Mouse (Mus musculus) intestine, postnatal 0 days (tissue): ENCODE data around the gene Sall1. TPM values are rescaled to one million over a fixed set of nuclear protein-coding genes. Genes with fewer than 3 reads are reported as not detected.

Source experiments
- ATAC-seq: fragments of 200-750 bp; cut with Nextera tagmentation; 2 replicates; pipeline ENCODE4 v1.8.0; 2017; ENCODE audit warnings: mild to moderate bottlenecking, moderate TSS enrichment, moderate library complexity
- H3K27ac ChIP-seq: fragments of 300-500 bp; sonication (generic); 2 replicates; pipeline ENCODE4 v1.5.1; 2014; ENCODE audit warnings: mild to moderate bottlenecking, low read depth, low read length, moderate library complexity
- H3K27me3 ChIP-seq: fragments of 300-500 bp; sonication (generic); replicated peaks from 2 replicates; pipeline ENCODE4 v1.6.1; 2014; ENCODE audit warnings: low read length, mixed read lengths; ENCODE audit not compliant: control insufficient read depth, insufficient read depth
- H3K36me3 ChIP-seq: fragments of 300-500 bp; sonication (generic); 2 replicates; pipeline ENCODE4 v1.6.1; 2014; ENCODE audit warnings: mild to moderate bottlenecking, moderate library complexity; ENCODE audit not compliant: control insufficient read depth, insufficient read depth
- H3K4me1 ChIP-seq: fragments of 300-500 bp; sonication (generic); replicated peaks from 2 replicates; pipeline ENCODE4 v1.6.1; 2014; ENCODE audit warnings: antibody characterized with exemption, low read length, mixed read lengths; ENCODE audit not compliant: control insufficient read depth, insufficient read depth
- H3K4me2 ChIP-seq: fragments of 300-500 bp; sonication (generic); replicated peaks from 2 replicates; pipeline ENCODE4 v1.6.1; 2014; ENCODE audit warnings: low read depth, mild to moderate bottlenecking, moderate library complexity
- H3K4me3 ChIP-seq: fragments of 300-500 bp; sonication (generic); 2 replicates; pipeline ENCODE4 v1.5.1; 2014; ENCODE audit warnings: low read depth, low read length
- H3K9ac ChIP-seq: fragments of 300-500 bp; sonication (generic); 2 replicates; pipeline ENCODE4 v1.6.1; 2014; ENCODE audit warnings: mild to moderate bottlenecking, low read depth, low read length
- H3K9me3 ChIP-seq: fragments of 300-500 bp; sonication (generic); 2 replicates; pipeline ENCODE4 v1.6.1; 2016; ENCODE audit warnings: mixed run types; ENCODE audit not compliant: control insufficient read depth
- CTCF ChIP-seq: sonication (generic); IDR thresholded peaks from 2 replicates; pipeline ENCODE4 v1.5.1; 2016; ENCODE audit warnings: low read depth, mild to moderate bottlenecking, control low read depth, antibody characterized with exemption, moderate library complexity
- WGBS: fragments of 180-500 bp; shearing (Covaris S2); extraction: QIAGEN DNeasy Blood & Tissue Kit; methylation state at CpG from one replicate; pipeline ENCODE4 v1.1.7; 2014; 5-methylcytosine and 5-hydroxymethylcytosine counted together
- polyA plus RNA-seq: library from polyadenylated mRNA; unstranded; fragments of >200 nt; fragmentation: Nextera tagmentation; extraction: Ambion mirVana; gene quantifications from 2 replicates; pipeline ENCODE4 v1.2.1, GENCODE M21; 2015

Sall1 gene
- polyA plus RNA-seq, 1 experiment from 2014 or later: 0.76 TPM

DNA sequence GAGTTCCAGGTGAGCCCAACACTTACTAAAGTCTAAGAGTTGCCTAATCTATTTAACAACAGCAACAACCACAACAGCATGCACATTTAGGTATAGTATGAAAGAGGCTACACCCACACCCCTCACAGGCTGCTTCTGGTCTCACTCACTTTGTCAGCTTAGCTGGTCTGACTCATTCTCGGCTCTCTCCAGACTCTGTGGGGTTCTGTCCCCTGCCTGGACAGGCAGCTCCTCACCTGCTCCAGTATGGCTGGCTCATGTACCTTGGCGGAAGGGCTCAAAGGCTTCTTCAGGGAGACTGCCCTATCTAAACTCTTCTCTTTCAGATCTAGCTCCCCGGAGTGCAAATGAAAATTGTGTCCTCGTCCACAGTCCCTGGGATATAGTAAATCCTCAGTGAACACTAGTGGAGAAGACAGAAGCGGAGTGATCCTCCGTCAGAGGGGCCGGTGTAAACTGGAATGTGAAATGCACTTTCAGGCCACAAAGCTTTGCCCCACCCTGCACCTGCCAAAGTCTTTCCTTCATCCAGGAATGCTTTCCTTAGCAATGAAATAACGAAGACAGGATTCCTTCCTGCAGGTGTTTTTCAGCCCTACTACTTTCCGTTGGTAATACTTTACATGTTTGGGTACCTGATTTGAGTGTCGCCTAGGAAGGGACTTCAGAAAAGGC lies 19.5 kb upstream of the Sall1 start:
- ATAC-seq: no peak
- Histone ChIP-seq H3K9me3 (no peaks in the 10 kb centered on the region), H3K36me3 (no peaks in the 10 kb centered on the region), H3K27ac (no peak overlapping the region), H3K27me3 (no peaks in the 10 kb centered on the region), H3K4me1 (no peaks in the 10 kb centered on the region), H3K4me2 (no peak overlapping the region), H3K9ac (no peak overlapping the region), H3K4me3 (no peak overlapping the region)
- no peak for TF ChIP-seq CTCF
- WGBS: 74% methylated on average over 10 of the region's 10 CpGs

DNA sequence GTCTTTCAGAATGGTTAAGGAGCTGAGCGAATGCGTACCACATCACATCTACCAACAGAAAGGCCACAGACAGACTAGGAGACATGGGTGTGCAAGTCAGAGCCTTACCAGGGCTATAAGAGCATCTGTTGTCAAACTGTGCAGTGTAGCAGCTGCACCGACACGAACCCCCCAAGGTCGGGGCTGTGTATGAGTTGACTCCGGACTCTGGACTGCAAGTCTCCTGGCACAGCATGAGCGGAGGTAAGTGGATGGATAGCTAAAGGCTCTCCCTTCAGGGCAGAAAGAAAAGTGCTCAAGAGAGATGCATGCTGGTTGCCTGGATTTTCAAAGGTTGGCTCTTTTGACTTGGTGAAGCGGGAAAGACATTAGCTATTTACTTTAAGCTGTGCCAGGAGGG lies 16.8 kb upstream of the Sall1 start:
- no peak for TF ChIP-seq CTCF
- Histone ChIP-seq H3K27ac (no peak overlapping the region), H3K4me2 (no peak overlapping the region), H3K27me3 (no peaks in the 10 kb centered on the region), H3K4me1 (no peaks in the 10 kb centered on the region), H3K4me3 (no peak overlapping the region), H3K9ac (no peak overlapping the region), H3K9me3 (no peaks in the 10 kb centered on the region), H3K36me3 (no peaks in the 10 kb centered on the region)
- WGBS: 85% methylated on average over 8 of the region's 8 CpGs
- no peak for ATAC-seq

DNA sequence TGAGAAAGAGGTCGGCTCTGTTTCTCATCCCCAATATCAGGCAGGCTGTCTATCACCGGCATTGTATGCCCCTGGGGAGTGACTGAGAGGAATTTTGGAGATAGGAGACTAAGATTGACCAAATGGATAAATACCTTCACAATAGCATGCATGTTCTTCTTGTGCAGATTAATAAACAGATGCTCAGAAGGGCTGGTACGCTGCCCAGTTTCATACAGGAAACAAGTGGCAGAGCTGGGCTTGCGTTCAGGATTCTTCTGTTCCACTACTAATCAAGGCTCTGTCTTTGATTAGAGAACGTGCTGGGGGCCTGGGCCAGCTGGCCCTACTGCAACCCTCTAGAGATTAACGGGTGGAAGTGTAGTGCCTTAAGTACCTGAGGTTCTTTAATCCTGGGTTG lies 15.5 kb upstream of the Sall1 start:
- H3K27ac ChIP-seq: no peak overlapping the region
- no peak overlapping the region for H3K4me3 ChIP-seq
- no peak overlapping the region for H3K4me2 ChIP-seq
- 59% methylated on average over 6 of the region's 6 CpGs for WGBS
- ATAC-seq: no peak
- no peaks in the 10 kb centered on the region for H3K36me3 ChIP-seq
- TF ChIP-seq CTCF: no peak
- no peaks in the 10 kb centered on the region for H3K4me1 ChIP-seq
- H3K9me3 ChIP-seq: no peaks in the 10 kb centered on the region
- no peaks in the 10 kb centered on the region for H3K27me3 ChIP-seq
- no peak overlapping the region for H3K9ac ChIP-seq

DNA sequence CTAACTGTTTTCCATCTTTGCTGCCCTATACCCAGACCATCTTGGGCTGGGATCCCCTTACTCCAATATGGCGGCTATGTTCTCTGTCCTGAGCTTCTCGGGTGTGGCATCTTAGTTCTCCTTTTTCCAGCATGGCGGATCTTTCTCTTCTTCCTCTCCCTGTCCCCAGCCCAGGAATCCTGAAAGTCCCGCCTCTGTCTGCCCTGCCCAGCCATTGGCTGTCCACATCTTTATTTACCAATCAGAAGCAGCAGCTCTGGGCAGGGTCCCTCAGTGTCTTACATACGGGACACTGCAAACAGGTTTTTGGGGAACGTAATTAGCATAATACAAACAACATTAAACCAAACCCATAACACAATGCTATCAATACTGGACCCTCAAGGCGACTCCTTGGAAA lies 8.9 kb upstream of the Sall1 start:
- peaks cover 29% of the 10 kb centered on the region for H3K27me3 ChIP-seq
- TF ChIP-seq CTCF: no peak
- no peaks in the 10 kb centered on the region for H3K4me1 ChIP-seq
- 86% methylated on average over 7 of the region's 7 CpGs for WGBS
- ATAC-seq: no peak
- H3K36me3 ChIP-seq: no peaks in the 10 kb centered on the region
- H3K4me3 ChIP-seq: no peak overlapping the region
- no peak overlapping the region for H3K27ac ChIP-seq
- no peak overlapping the region for H3K4me2 ChIP-seq
- no peak overlapping the region for H3K9ac ChIP-seq
- H3K9me3 ChIP-seq: no peaks in the 10 kb centered on the region

DNA sequence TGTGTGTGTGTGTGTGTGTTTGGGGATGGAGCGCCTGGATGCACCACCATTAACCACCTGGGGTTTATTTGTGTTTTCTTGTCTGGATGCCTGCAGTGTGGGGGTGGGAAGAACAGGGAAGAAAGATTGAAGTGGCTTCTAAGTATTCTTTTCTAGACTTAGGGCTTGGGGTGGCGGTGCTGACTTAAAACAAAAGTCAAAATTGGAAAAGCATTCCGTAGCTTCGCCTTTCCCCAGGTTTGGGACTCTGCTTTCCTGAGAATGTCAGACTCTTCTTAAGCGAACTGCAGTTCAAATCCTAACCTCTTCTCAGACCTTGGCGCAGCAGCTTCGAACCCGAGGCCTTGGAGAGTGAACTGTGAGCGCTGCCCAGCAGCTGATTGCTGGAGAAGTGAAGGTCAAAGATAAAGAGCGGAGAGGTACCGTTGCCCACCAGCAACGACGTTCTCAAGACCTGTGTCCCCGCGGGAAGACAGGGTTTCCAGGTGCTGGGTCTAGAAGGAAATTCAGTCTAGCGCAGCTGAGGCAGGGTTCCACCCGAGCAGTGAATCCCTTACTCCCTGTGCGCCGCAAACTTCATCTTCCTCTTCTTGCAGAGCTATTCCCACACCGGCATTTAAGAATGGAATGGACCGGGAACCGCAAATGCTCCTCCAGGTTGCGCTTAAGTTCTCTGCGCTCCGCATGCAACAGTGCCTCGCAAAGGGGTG lies 2.8 kb upstream of the Sall1 start:
- Histone ChIP-seq H3K36me3 (no peaks in the 10 kb centered on the region), H3K4me1 (0 out of 2 replicates have a peak, but pooled peaks cover 6% of the 10 kb centered on the region), H3K27me3 (peaks cover 89% of the 10 kb centered on the region), H3K9ac (no peak overlapping the region), H3K4me2 (no peak overlapping the region), H3K4me3 (no peak overlapping the region), H3K9me3 (no peaks in the 10 kb centered on the region), H3K27ac (no peak overlapping the region)
- WGBS: 11% methylated on average over 26 of the region's 26 CpGs
- ATAC-seq: no peak
- peak; percentile 9; the same call in 1 of the 2 replicates for TF ChIP-seq CTCF

DNA sequence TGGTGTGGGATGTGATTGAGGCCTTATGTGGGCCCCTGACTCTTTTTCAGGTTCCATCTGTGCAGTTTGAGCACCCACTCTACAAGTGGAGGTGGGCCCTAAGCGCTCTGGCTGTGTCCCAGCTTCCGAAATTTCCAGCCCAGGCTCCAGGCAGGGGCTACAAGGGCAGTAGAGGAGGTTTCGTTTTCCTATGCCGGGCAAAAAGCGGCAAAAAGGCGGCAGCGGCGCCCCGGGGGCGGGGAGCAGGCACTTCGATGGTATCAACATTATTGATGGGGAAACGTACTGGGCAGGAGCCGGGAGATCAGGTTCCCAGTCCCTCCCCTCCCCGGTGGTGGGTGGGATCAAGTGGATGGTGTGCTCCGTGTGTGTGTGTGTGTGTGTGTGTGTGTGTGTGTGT lies 2.3 kb upstream of the Sall1 start:
- no peak for ATAC-seq
- H3K9ac ChIP-seq: no peak overlapping the region
- H3K9me3 ChIP-seq: no peaks in the 10 kb centered on the region
- H3K27me3 ChIP-seq: peaks cover 91% of the 10 kb centered on the region
- 5% methylated on average over 14 of the region's 15 CpGs for WGBS
- peak overlapping the region; percentile 51 for H3K4me2 ChIP-seq
- no peak overlapping the region for H3K27ac ChIP-seq
- no peak for TF ChIP-seq CTCF
- H3K36me3 ChIP-seq: no peaks in the 10 kb centered on the region
- 0 out of 2 replicates have a peak, but pooled peaks cover 7% of the 10 kb centered on the region for H3K4me1 ChIP-seq
- peak overlapping the region; percentile 25 for H3K4me3 ChIP-seq
